Mouse (Mus musculus) MEL (cell line): ENCODE measurements around the gene Dlgap3. TPM values are rescaled to one million over a fixed set of nuclear protein-coding genes. Genes with fewer than 3 reads are reported as not detected.

Source experiments
- DNase-seq: peaks from one replicate; pipeline ENCODE4 v3.0.0; 2011; ENCODE audit warnings: low read depth, low spot score
- H3K27ac ChIP-seq: 2 replicates; pipeline ENCODE4 v1.5.1; 2012; ENCODE audit warnings: low read depth, mild to moderate bottlenecking, control low read depth, low read length, moderate library complexity; ENCODE audit not compliant: control insufficient read depth
- H3K27me3 ChIP-seq, 2 experiments: fragments of 150-350 bp in 1 of 2; sonication (generic) in 1 of 2; 2 replicates each; pipeline ENCODE4 v1.6.1; 2012; ENCODE audit warnings: low read length in 2 of 2, mild to moderate bottlenecking in 2 of 2, improper control_type of control experiment in 1 of 2, moderate library complexity in 1 of 2; ENCODE audit not compliant: insufficient read depth in 2 of 2, control insufficient read depth in 1 of 2
- H3K36me3 ChIP-seq, 2 experiments: 2 replicates each; pipeline ENCODE4 v1.6.1; 2012 to 2014; ENCODE audit warnings: low read length in 2 of 2, improper control_type of control experiment in 1 of 2, inconsistent platforms in 1 of 2, mild to moderate bottlenecking in 1 of 2; ENCODE audit not compliant: insufficient read depth in 2 of 2, control insufficient read depth in 1 of 2
- H3K4me1 ChIP-seq, 2 experiments: fragments of 150-350 bp in 1 of 2; sonication (generic) in 1 of 2; 2 replicates each; pipeline ENCODE4 v1.6.1; 2012; ENCODE audit warnings: low read length in 2 of 2, improper control_type of control experiment in 1 of 2, mild to moderate bottlenecking in 1 of 2; ENCODE audit not compliant: insufficient read depth in 2 of 2, control insufficient read depth in 1 of 2
- H3K4me3 ChIP-seq, 2 experiments: fragments of 150-350 bp in 1 of 2; sonication (generic) in 1 of 2; 2 replicates each; pipeline ENCODE4 v1.5.1; 2012; ENCODE audit warnings: low read depth in 2 of 2, low read length in 2 of 2, mild to moderate bottlenecking in 2 of 2, moderate library complexity in 2 of 2, control low read depth in 1 of 2, improper control_type of control experiment in 1 of 2; ENCODE audit not compliant: control insufficient read depth in 1 of 2, insufficient read depth in 1 of 2
- H3K79me2 ChIP-seq: 2 replicates; pipeline ENCODE4 v1.6.1; 2012; ENCODE audit warnings: mild to moderate bottlenecking, low read length, moderate library complexity; ENCODE audit not compliant: control insufficient read depth, poor library complexity, insufficient read depth
- H3K9ac ChIP-seq: 2 replicates; pipeline ENCODE4 v1.6.1; 2012; ENCODE audit warnings: low read depth, mild to moderate bottlenecking, control low read depth, low read length, moderate library complexity; ENCODE audit not compliant: control insufficient read depth, poor library complexity, severe bottlenecking
- H3K9me3 ChIP-seq: fragments of 150-350 bp; sonication (generic); replicated peaks from 2 replicates; pipeline ENCODE4 v1.6.1; 2012; ENCODE audit warnings: mild to moderate bottlenecking, low read length, improper control_type of control experiment, moderate library complexity; ENCODE audit not compliant: insufficient read depth
- BHLHE40 ChIP-seq: IDR thresholded peaks from 2 replicates; pipeline ENCODE4 v1.6.1; 2012; ENCODE audit warnings: low read depth, mild to moderate bottlenecking, inconsistent platforms, low read length, improper control_type of control experiment, borderline replicate concordance
- CHD1 ChIP-seq: IDR thresholded peaks from 2 replicates; pipeline ENCODE4 v1.6.1; 2012; ENCODE audit warnings: low read depth, mild to moderate bottlenecking, inconsistent platforms, low read length, improper control_type of control experiment
- CHD2 ChIP-seq: IDR thresholded peaks from 2 replicates; pipeline ENCODE4 v1.6.1; 2011; ENCODE audit warnings: low read length, improper control_type of control experiment
- CTCF ChIP-seq, 3 experiments: IDR thresholded peaks in 2 of 3; conservative IDR thresholded peaks in 1 of 3; 2 replicates each; pipeline ENCODE4 v1.5.1; 2011 to 2012; ENCODE audit warnings: low read length in 3 of 3, low read depth in 2 of 3, mild to moderate bottlenecking in 2 of 3, improper control_type of control experiment in 1 of 3, inconsistent platforms in 1 of 3, mixed read lengths in 1 of 3, moderate library complexity in 1 of 3; ENCODE audit not compliant: control insufficient read depth in 1 of 3, insufficient read depth in 1 of 3, poor library complexity in 1 of 3, severe bottlenecking in 1 of 3
- E2F4 ChIP-seq: IDR thresholded peaks from 2 replicates; pipeline ENCODE4 v1.6.1; 2011; ENCODE audit warnings: low read depth, low read length, improper control_type of control experiment, borderline replicate concordance
- ELF1 ChIP-seq: IDR thresholded peaks from 2 replicates; pipeline ENCODE4 v1.6.1; 2014; ENCODE audit warnings: low read depth, mild to moderate bottlenecking, inconsistent platforms, low read length, improper control_type of control experiment, moderate library complexity
- EP300 ChIP-seq, 2 experiments: IDR thresholded peaks; 2 replicates each; pipeline ENCODE4 v1.6.1; 2011; ENCODE audit warnings: improper control_type of control experiment in 2 of 2, low read length in 2 of 2, low read depth in 1 of 2, mild to moderate bottlenecking in 1 of 2
- ETS1 ChIP-seq: IDR thresholded peaks from 2 replicates; pipeline ENCODE4 v1.6.1; 2012; ENCODE audit warnings: low read depth, mild to moderate bottlenecking, inconsistent platforms, low read length, improper control_type of control experiment, moderate library complexity
- GATA1 ChIP-seq: IDR thresholded peaks from 2 replicates; pipeline ENCODE4 v1.6.1; 2011; ENCODE audit warnings: low read depth, low read length, improper control_type of control experiment
- HCFC1 ChIP-seq: IDR thresholded peaks from 2 replicates; pipeline ENCODE4 v1.6.1; 2012; ENCODE audit warnings: low read depth, mild to moderate bottlenecking, inconsistent platforms, low read length, improper control_type of control experiment, moderate library complexity
- JUND ChIP-seq: IDR thresholded peaks from 2 replicates; pipeline ENCODE4 v1.6.1; 2011; ENCODE audit warnings: low read depth, mild to moderate bottlenecking, improper control_type of control experiment, low read length
- KAT2A ChIP-seq: conservative IDR thresholded peaks from 2 replicates; pipeline ENCODE4 v1.6.1; 2012; ENCODE audit warnings: low read depth, low read length, improper control_type of control experiment, inconsistent platforms
- MAFK ChIP-seq: IDR thresholded peaks from 2 replicates; pipeline ENCODE4 v1.6.1; 2011; ENCODE audit warnings: low read depth, mild to moderate bottlenecking, low read length, improper control_type of control experiment, borderline replicate concordance
- MAX ChIP-seq: IDR thresholded peaks from 2 replicates; pipeline ENCODE4 v1.6.1; 2011; ENCODE audit warnings: low read length, improper control_type of control experiment
- MAZ ChIP-seq: IDR thresholded peaks from 2 replicates; pipeline ENCODE4 v1.6.1; 2012; ENCODE audit warnings: low read depth, mild to moderate bottlenecking, inconsistent platforms, low read length, improper control_type of control experiment
- MEF2A ChIP-seq: IDR thresholded peaks from 2 replicates; pipeline ENCODE4 v1.6.1; 2014; ENCODE audit warnings: low read depth, mild to moderate bottlenecking, inconsistent platforms, low read length, improper control_type of control experiment; ENCODE audit not compliant: poor library complexity, insufficient replicate concordance, severe bottlenecking; ENCODE audit errors: extremely low read depth
- MXI1 ChIP-seq: IDR thresholded peaks from 2 replicates; pipeline ENCODE4 v1.6.1; 2011; ENCODE audit warnings: mild to moderate bottlenecking, low read depth, low read length, improper control_type of control experiment
- MYB ChIP-seq: IDR thresholded peaks from 2 replicates; pipeline ENCODE4 v1.6.1; 2011; ENCODE audit warnings: mild to moderate bottlenecking, low read depth, low read length, improper control_type of control experiment
- MYC ChIP-seq: IDR thresholded peaks from 2 replicates; pipeline ENCODE4 v1.6.1; 2011; ENCODE audit warnings: low read depth, mild to moderate bottlenecking, low read length, improper control_type of control experiment, moderate library complexity
- NRF1 ChIP-seq: IDR thresholded peaks from 2 replicates; pipeline ENCODE4 v1.6.1; 2014; ENCODE audit warnings: low read depth, mild to moderate bottlenecking, inconsistent platforms, low read length, improper control_type of control experiment, moderate library complexity; ENCODE audit not compliant: poor library complexity, insufficient read depth, severe bottlenecking
- POLR2A ChIP-seq, 2 experiments: IDR thresholded peaks; 2 replicates each; pipeline ENCODE4 v1.6.1; 2011 to 2012; ENCODE audit warnings: low read length in 2 of 2, mild to moderate bottlenecking in 2 of 2, control low read depth in 1 of 2, improper control_type of control experiment in 1 of 2, low read depth in 1 of 2, moderate library complexity in 1 of 2; ENCODE audit not compliant: control insufficient read depth in 1 of 2, insufficient read depth in 1 of 2, poor library complexity in 1 of 2
- POLR2AphosphoS2 ChIP-seq: IDR thresholded peaks from 2 replicates; pipeline ENCODE4 v1.6.1; 2011; ENCODE audit warnings: low read length, improper control_type of control experiment
- POLR2AphosphoS5 ChIP-seq: IDR thresholded peaks from 2 replicates; pipeline ENCODE4 v1.6.1; 2012; ENCODE audit warnings: low read depth, borderline replicate concordance, mild to moderate bottlenecking, inconsistent platforms, low read length, moderate library complexity, mixed read lengths
- RAD21 ChIP-seq: IDR thresholded peaks from 2 replicates; pipeline ENCODE4 v1.6.1; 2011; ENCODE audit warnings: mild to moderate bottlenecking, low read depth, low read length, improper control_type of control experiment
- RCOR1 ChIP-seq: IDR thresholded peaks from 2 replicates; pipeline ENCODE4 v1.6.1; 2012; ENCODE audit warnings: low read depth, mild to moderate bottlenecking, inconsistent platforms, low read length, improper control_type of control experiment
- SIN3A ChIP-seq: IDR thresholded peaks from 2 replicates; pipeline ENCODE4 v1.6.1; 2012; ENCODE audit warnings: low read length, improper control_type of control experiment, inconsistent platforms
- SMC3 ChIP-seq: IDR thresholded peaks from 2 replicates; pipeline ENCODE4 v1.6.1; 2011; ENCODE audit warnings: low read depth, low read length, improper control_type of control experiment
- TAL1 ChIP-seq: IDR thresholded peaks from 2 replicates; pipeline ENCODE4 v1.6.1; 2012; ENCODE audit warnings: mild to moderate bottlenecking, inconsistent platforms, low read length, moderate library complexity, mixed read lengths
- TBP ChIP-seq: IDR thresholded peaks from 2 replicates; pipeline ENCODE4 v1.8.0; 2011; ENCODE audit warnings: low read depth, low read length, improper control_type of control experiment
- TCF12 ChIP-seq: IDR thresholded peaks from 2 replicates; pipeline ENCODE4 v1.6.1; 2014; ENCODE audit warnings: low read depth, mild to moderate bottlenecking, inconsistent platforms, low read length, improper control_type of control experiment, moderate library complexity
- UBTF ChIP-seq: IDR thresholded peaks from 2 replicates; pipeline ENCODE4 v1.6.1; 2012; ENCODE audit warnings: low read depth, mild to moderate bottlenecking, inconsistent platforms, low read length, improper control_type of control experiment, moderate library complexity, borderline replicate concordance; ENCODE audit not compliant: insufficient read depth
- USF1 ChIP-seq: IDR thresholded peaks from 2 replicates; pipeline ENCODE4 v1.6.1; 2014; ENCODE audit warnings: low read depth, mild to moderate bottlenecking, inconsistent platforms, low read length, improper control_type of control experiment, moderate library complexity
- USF2 ChIP-seq, 2 experiments: IDR thresholded peaks; 2 replicates each; pipeline ENCODE4 v1.6.1; 2011 to 2012; ENCODE audit warnings: improper control_type of control experiment in 2 of 2, low read length in 2 of 2, borderline replicate concordance in 1 of 2, inconsistent platforms in 1 of 2, low read depth in 1 of 2, mild to moderate bottlenecking in 1 of 2; ENCODE audit not compliant: insufficient read depth in 1 of 2
- ZC3H11A ChIP-seq: IDR thresholded peaks from 2 replicates; pipeline ENCODE4 v1.6.1; 2012; ENCODE audit warnings: low read depth, mild to moderate bottlenecking, inconsistent platforms, low read length, improper control_type of control experiment
- ZKSCAN1 ChIP-seq: IDR thresholded peaks from 2 replicates; pipeline ENCODE4 v1.6.1; 2012; ENCODE audit warnings: low read depth, mild to moderate bottlenecking, inconsistent platforms, low read length, improper control_type of control experiment, moderate library complexity
- ZMIZ1 ChIP-seq: IDR thresholded peaks from 2 replicates; pipeline ENCODE4 v1.6.1; 2012; ENCODE audit warnings: low read depth, mild to moderate bottlenecking, inconsistent platforms, low read length, improper control_type of control experiment, moderate library complexity
- ZNF384 ChIP-seq: IDR thresholded peaks from 2 replicates; pipeline ENCODE4 v1.6.1; 2012; ENCODE audit warnings: low read depth, mild to moderate bottlenecking, inconsistent platforms, low read length, improper control_type of control experiment
- polyA plus RNA-seq, 2 experiments: library from polyadenylated mRNA; stranded (reverse) in 1 of 2; unstranded in 1 of 2; fragments of >175 nt in 1 of 2; fragments of >200 nt in 1 of 2; gene quantifications; 2 replicates each; pipeline versions ENCODE4 v1.2.1 to v1.2.4; 2012; ENCODE audit warnings: low replicate concordance in 2 of 2, low read depth in 1 of 2; ENCODE audit not compliant: insufficient read length in 2 of 2, insufficient read depth in 1 of 2, missing spikeins in 1 of 2
- total RNA-seq: library from RNA; depleted of rRNA; stranded (reverse); fragments of 300-350 nt; gene quantifications from 2 replicates; pipeline ENCODE4 v1.2.3, GENCODE M21; 2012

The Dlgap3 gene
- total and polyA plus RNA-seq, 3 experiments = not detected

DNA sequence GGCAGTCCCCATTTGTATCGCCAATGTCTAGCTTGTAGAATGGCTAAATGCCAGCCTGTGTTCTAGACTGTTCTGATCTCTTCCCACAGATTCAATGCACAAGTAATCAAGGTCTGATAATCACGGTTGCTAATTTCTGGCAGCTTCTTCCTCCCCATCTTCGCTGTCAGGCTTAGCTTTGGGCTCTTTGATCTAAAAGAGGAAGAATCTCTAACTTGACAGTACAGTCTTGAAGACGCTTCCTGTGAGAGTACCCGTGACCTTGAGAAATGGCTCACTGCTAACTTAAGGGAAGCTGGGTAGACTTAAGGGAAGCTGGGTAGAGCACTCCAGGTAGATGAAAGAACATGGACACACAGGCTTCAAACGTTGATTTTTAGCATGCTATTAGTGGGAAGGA lies 73.7 kb downstream of the Dlgap3 start:
- Histone ChIP-seq H3K4me3 (peak overlapping the region; percentile 39 to 45), H3K79me2 (peaks cover 10% of the 10 kb centered on the region), H3K27ac (peak overlapping the region; percentile 58), H3K9ac (peak overlapping the region; percentile 51), H3K9me3 (no peaks in the 10 kb centered on the region), H3K36me3 (peaks cover 0 to 10% of the 10 kb centered on the region in 2 experiments; a peak in 2 of 4 replicates), H3K4me1 (peaks cover 3 to 10% of the 10 kb centered on the region in 2 experiments; a peak in 3 of 4 replicates), H3K27me3 (no peaks in the 10 kb centered on the region)
- DNase-seq = peak; percentile 85
- TF ChIP-seq NRF1 (no peak), MAFK (no peak), SIN3A (peak; percentile 72), ZC3H11A (no peak), GATA1 (peak; percentile 40; the same call in 1 of the 2 replicates), JUND (no peak), BHLHE40 (peak; percentile 24; the same call in 1 of the 2 replicates), MXI1 (peak; percentile 66), RCOR1 (peak; percentile 95), MAX (no peak), USF1 (peak; percentile 43; the same call in 1 of the 2 replicates), POLR2AphosphoS5 (no peak), MEF2A (no peak), POLR2A (IDR thresholded peaks at IDR 0.05; ENCODE audit: control insufficient read depth in 1 of 2, insufficient read depth in 1 of 2, low read depth in 1 of 2, low read length in 2 of 2, poor library complexity in 1 of 2) (peak in 1 of 2 experiments; percentile 38; a peak in 1 of 4 replicates), MYC (0 out of 2 replicates have a peak, but pooled peaks have one; percentile 50), HCFC1 (peak; percentile 66), TBP (no peak), CTCF (IDR thresholded peaks at IDR 0.05 in 2 of 3, conservative IDR thresholded peaks at IDR 0.05 in 1 of 3; ENCODE audit: control insufficient read depth in 1 of 3, insufficient read depth in 1 of 3, low read depth in 2 of 3, low read length in 3 of 3, poor library complexity in 1 of 3, severe bottlenecking in 1 of 3) (no peak), CHD1 (no peak), EP300 (IDR thresholded peaks at IDR 0.05; ENCODE audit: low read depth in 1 of 2, low read length in 2 of 2) (peak in 1 of 2 experiments; percentile 49; a peak in 3 of 4 replicates), UBTF (no peak), SMC3 (no peak; the same call in 1 of the 2 replicates), ELF1 (no peak), ETS1 (peak; percentile 53; the same call in 1 of the 2 replicates), ZNF384 (no peak), CHD2 (no peak), TCF12 (no peak), POLR2AphosphoS2 (no peak), TAL1 (no peak), MYB (no peak), KAT2A (no peak), MAZ (no peak), RAD21 (no peak), ZMIZ1 (0 out of 2 replicates have a peak, but pooled peaks have one; percentile 24), E2F4 (no peak), USF2 (IDR thresholded peaks at IDR 0.05; ENCODE audit: borderline replicate concordance in 1 of 2, insufficient read depth in 1 of 2, low read depth in 1 of 2, low read length in 2 of 2) (no peak), ZKSCAN1 (no peak)
